Mouse (Mus musculus): ENCODE results near the gene Upf1.

DNA sequence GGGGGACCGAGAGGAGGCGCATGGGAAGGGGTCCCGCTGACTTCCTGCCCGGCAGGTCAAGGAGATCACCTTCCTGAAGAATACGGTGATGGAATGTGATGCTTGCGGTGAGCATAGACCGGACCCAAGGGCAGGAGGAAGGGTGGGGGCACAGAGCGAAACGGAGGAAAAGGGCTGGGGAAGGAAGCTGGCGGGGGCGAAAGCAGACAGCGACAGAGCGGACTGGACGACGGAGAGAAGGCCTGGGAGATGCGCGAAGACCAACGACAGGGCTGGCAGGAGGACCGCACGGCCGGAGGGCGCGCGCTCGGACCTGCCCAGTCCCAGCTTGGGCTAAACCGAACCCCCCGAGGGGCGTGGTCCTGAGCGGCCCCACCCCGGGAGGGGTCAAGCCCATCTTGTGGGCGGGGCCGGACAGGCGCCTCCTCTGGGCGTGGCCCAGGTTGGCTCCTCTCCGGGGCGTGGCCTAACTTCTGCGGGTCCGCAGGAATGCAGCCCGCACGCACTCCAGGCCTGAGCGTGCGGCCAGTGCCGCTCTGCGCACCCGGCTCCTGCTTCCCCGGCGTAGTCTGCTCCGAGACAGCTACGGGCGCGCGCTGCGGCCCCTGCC is 21.3 kb upstream of the Upf1 start:
- TF ChIP-seq CTCF (IDR thresholded peaks at IDR 0.05; ENCODE audit: control insufficient read depth, insufficient read depth, low read length) (no peak), POLR2A (IDR thresholded peaks at IDR 0.05; ENCODE audit: borderline replicate concordance, control insufficient read depth, low read depth, low read length) (0 out of 2 replicates have a peak, but pooled peaks have one; percentile 9)
